Mouse (Mus musculus) embryonic facial prominence, embryonic 13.5 days (tissue): Measurements from ENCODE around the gene D630045J12Rik. TPM values are rescaled to one million over a fixed set of nuclear protein-coding genes. Genes with fewer than 3 reads are reported as not detected.
A peak's percentile ranks its signal among the peaks of the same experiment; 100 is the strongest.

ENCODE experiments used
- ATAC-seq: fragments of 200-750 bp; cut with Nextera tagmentation; 2 replicates; pipeline ENCODE4 v1.8.0; 2017; ENCODE audit warnings: low read depth; ENCODE audit not compliant: insufficient number of reproducible peaks, insufficient read depth, low FRiP score, low TSS enrichment
- H3K27ac ChIP-seq: fragments of 300-500 bp; sonication (generic); 2 replicates; pipeline ENCODE4 v1.5.1; 2015; ENCODE audit warnings: moderate library complexity, mild to moderate bottlenecking, inconsistent platforms
- H3K27me3 ChIP-seq: fragments of 300-500 bp; sonication (generic); 2 replicates; pipeline ENCODE4 v1.6.1; 2015; ENCODE audit warnings: mild to moderate bottlenecking, inconsistent platforms
- H3K36me3 ChIP-seq: fragments of 300-500 bp; sonication (generic); 2 replicates; pipeline ENCODE4 v1.6.1; 2015; ENCODE audit warnings: mild to moderate bottlenecking, inconsistent platforms
- H3K4me1 ChIP-seq: fragments of 300-500 bp; sonication (generic); 2 replicates; pipeline ENCODE4 v1.6.1; 2015; ENCODE audit warnings: inconsistent platforms
- H3K4me2 ChIP-seq: fragments of 300-500 bp; sonication (generic); 2 replicates; pipeline ENCODE4 v1.6.1; 2015; ENCODE audit warnings: moderate library complexity, mild to moderate bottlenecking, inconsistent platforms
- H3K4me3 ChIP-seq: fragments of 300-500 bp; sonication (generic); 2 replicates; pipeline ENCODE4 v1.5.1; 2015; ENCODE audit warnings: mild to moderate bottlenecking, inconsistent platforms
- H3K9ac ChIP-seq: fragments of 300-500 bp; sonication (generic); 2 replicates; pipeline ENCODE4 v1.6.1; 2015; ENCODE audit warnings: mild to moderate bottlenecking, inconsistent platforms
- H3K9me3 ChIP-seq: fragments of 300-500 bp; sonication (generic); 2 replicates; pipeline ENCODE4 v1.6.1; 2016; ENCODE audit warnings: inconsistent platforms
- WGBS: fragments of 180-500 bp; shearing (Covaris S2); methylation state at CpG from one replicate; pipeline ENCODE4 v1.1.7; 2015; ENCODE audit warnings: mixed read lengths; 5-methylcytosine and 5-hydroxymethylcytosine counted together
- polyA plus RNA-seq: library from polyadenylated mRNA; unstranded; fragments of >200 nt; fragmentation: Nextera tagmentation; extraction: Ambion mirVana; gene quantifications from 2 replicates; pipeline ENCODE4 v1.2.1, GENCODE M21; 2015

D630045J12Rik gene
- polyA plus RNA-seq, 1 experiment from 2014 or later: 8.3 TPM

GRCm38 (mm10) chr6:38124882-38125281 is 128.9 kb downstream of the D630045J12Rik start:
- Histone ChIP-seq H3K4me1 (peaks cover 11% of the 10 kb centered on the region), H3K9me3 (no peaks in the 10 kb centered on the region; the same call in 1 of the 2 replicates), H3K27me3 (no peaks in the 10 kb centered on the region), H3K4me3 (no peak overlapping the region), H3K9ac (no peak overlapping the region), H3K27ac (peak overlapping the region; percentile 55), H3K4me2 (no peak overlapping the region), H3K36me3 (peaks cover 50% of the 10 kb centered on the region)
- ATAC-seq: no peak
- 93% methylated on average over 5 of the region's 5 CpGs for WGBS

GRCm38 (mm10) chr6:38124207-38124835 is 129.5 kb downstream of the D630045J12Rik start, which contains the start of gene Atp6v0a4:
Gene Atp6v0a4, minus strand, starts transcription at chr6:38124586.
- no peaks in the 10 kb centered on the region for H3K27me3 ChIP-seq
- H3K4me3 ChIP-seq: no peak within 1 kb of the TSS
- WGBS: 76% methylated on average over 7 of the region's 7 CpGs
- no peak within 1 kb of the TSS for H3K9ac ChIP-seq
- H3K4me2 ChIP-seq: peak within 1 kb of the TSS; percentile 20; the same call in 1 of the 2 replicates
- H3K4me1 ChIP-seq: peaks cover 11% of the 10 kb centered on the region
- H3K9me3 ChIP-seq: no peaks in the 10 kb centered on the region
- peak within 1 kb of the TSS; percentile 64 for H3K27ac ChIP-seq
- peaks cover 45% of the 10 kb centered on the region for H3K36me3 ChIP-seq
- ATAC-seq: peak; percentile 67; the same call in 1 of the 2 replicates

- H3K36me3 ChIP-seq: peaks cover 42% of the 10 kb centered on the region
- no peaks in the 10 kb centered on the region for H3K27me3 ChIP-seq
- 62% methylated on average over 18 of the region's 18 CpGs for WGBS
- H3K9me3 ChIP-seq: no peaks in the 10 kb centered on the region
- H3K4me1 ChIP-seq: peaks cover 11% of the 10 kb centered on the region
- H3K9ac ChIP-seq: no peak overlapping the region
- 0 out of 2 replicates have a peak, but pooled peaks have one; percentile 26 for ATAC-seq
- H3K27ac ChIP-seq: peak overlapping the region; percentile 64
- H3K4me3 ChIP-seq: no peak overlapping the region
- H3K4me2 ChIP-seq: peak overlapping the region; percentile 20; the same call in 1 of the 2 replicates
Observed at GRCm38 (mm10) chr6:38123471-38124206, 130.2 kb downstream of the D630045J12Rik start.

GRCm38 (mm10) chr6:38122791-38123190 is 131.0 kb downstream of the D630045J12Rik start:
- Histone ChIP-seq H3K9me3 (no peaks in the 10 kb centered on the region), H3K4me1 (peaks cover 11% of the 10 kb centered on the region), H3K4me3 (no peak overlapping the region), H3K9ac (no peak overlapping the region), H3K36me3 (peaks cover 34% of the 10 kb centered on the region), H3K4me2 (no peak overlapping the region), H3K27me3 (no peaks in the 10 kb centered on the region), H3K27ac (no peak overlapping the region; the same call in 1 of the 2 replicates)
- WGBS: 67% methylated on average over 6 of the region's 6 CpGs
- ATAC-seq: no peak

- no peaks in the 10 kb centered on the region for H3K27me3 ChIP-seq
- no peak overlapping the region for H3K9ac ChIP-seq
- peaks cover 11% of the 10 kb centered on the region for H3K4me1 ChIP-seq
- no peak overlapping the region for H3K4me2 ChIP-seq
- no peak overlapping the region for H3K4me3 ChIP-seq
- 86% methylated on average over 5 of the region's 5 CpGs for WGBS
- no peaks in the 10 kb centered on the region for H3K9me3 ChIP-seq
- ATAC-seq: no peak
- no peak overlapping the region for H3K27ac ChIP-seq
- H3K36me3 ChIP-seq: peaks cover 24% of the 10 kb centered on the region
Observed at GRCm38 (mm10) chr6:38121843-38122242, 132.0 kb downstream of the D630045J12Rik start.

- WGBS: 42% methylated on average over 9 of the region's 9 CpGs
- Histone ChIP-seq H3K27ac (0 out of 2 replicates have a peak overlapping the region, but pooled peaks have one; percentile 22), H3K4me1 (peaks cover 14% of the 10 kb centered on the region), H3K4me2 (no peak overlapping the region), H3K4me3 (no peak overlapping the region), H3K9ac (no peak overlapping the region), H3K36me3 (peaks cover 14% of the 10 kb centered on the region), H3K27me3 (no peaks in the 10 kb centered on the region), H3K9me3 (no peaks in the 10 kb centered on the region)
- ATAC-seq: peak; percentile 52; the same call in 1 of the 2 replicates
Observed at GRCm38 (mm10) chr6:38120681-38121371, 133.0 kb downstream of the D630045J12Rik start.

- ATAC-seq: no peak
Observed at GRCm38 (mm10) chr6:38118341-38118740, 135.5 kb downstream of the D630045J12Rik start.

GRCm38 (mm10) chr6:38116107-38116770 is 137.6 kb downstream of the D630045J12Rik start:
- H3K27ac ChIP-seq: no peak overlapping the region
- no peaks in the 10 kb centered on the region for H3K27me3 ChIP-seq
- no peaks in the 10 kb centered on the region for H3K36me3 ChIP-seq
- H3K4me3 ChIP-seq: no peak overlapping the region
- no peak for ATAC-seq
- H3K9ac ChIP-seq: no peak overlapping the region
- no peaks in the 10 kb centered on the region for H3K9me3 ChIP-seq
- WGBS: 23% methylated on average over 4 of the region's 4 CpGs
- peaks cover 9% of the 10 kb centered on the region; the same call in 1 of the 2 replicates for H3K4me1 ChIP-seq
- H3K4me2 ChIP-seq: no peak overlapping the region

More at GRCm38 (mm10) chr6:38118341-38118740, 135.5 kb downstream of the D630045J12Rik start:
- Histone ChIP-seq H3K36me3 (no peaks in the 10 kb centered on the region; the same call in 1 of the 2 replicates), H3K4me1 (peaks cover 10% of the 10 kb centered on the region; the same call in 1 of the 2 replicates), H3K4me3 (no peak overlapping the region), H3K27ac (no peak overlapping the region), H3K9me3 (no peaks in the 10 kb centered on the region), H3K27me3 (no peaks in the 10 kb centered on the region), H3K4me2 (no peak overlapping the region), H3K9ac (no peak overlapping the region)
- WGBS: 92% methylated on average over 6 of the region's 6 CpGs

- Histone ChIP-seq H3K36me3 (no peaks in the 10 kb centered on the region), H3K9me3 (no peaks in the 10 kb centered on the region), H3K4me2 (no peak overlapping the region), H3K4me3 (no peak overlapping the region), H3K27ac (no peak overlapping the region), H3K9ac (no peak overlapping the region), H3K4me1 (peaks cover 17% of the 10 kb centered on the region), H3K27me3 (no peaks in the 10 kb centered on the region)
- 78% methylated on average over 9 of the region's 9 CpGs for WGBS
- no peak for ATAC-seq
Observed at GRCm38 (mm10) chr6:38110859-38111258, 142.9 kb downstream of the D630045J12Rik start.

- no peak for ATAC-seq
- WGBS: 10% methylated on average over 9 of the region's 9 CpGs
- H3K4me2 ChIP-seq: peak overlapping the region; percentile 38
Observed at GRCm38 (mm10) chr6:38109871-38110270, 143.9 kb downstream of the D630045J12Rik start.

More at GRCm38 (mm10) chr6:38109871-38110270, 143.9 kb downstream of the D630045J12Rik start:
- Histone ChIP-seq H3K4me1 (peaks cover 14% of the 10 kb centered on the region), H3K36me3 (no peaks in the 10 kb centered on the region), H3K27me3 (no peaks in the 10 kb centered on the region), H3K4me3 (0 out of 2 replicates have a peak overlapping the region, but pooled peaks have one; percentile 12), H3K9me3 (no peaks in the 10 kb centered on the region), H3K27ac (no peak overlapping the region), H3K9ac (0 out of 2 replicates have a peak overlapping the region, but pooled peaks have one; percentile 40)
